Mouse (Mus musculus): Measurements from ENCODE around the gene Fam111a. TPM values are rescaled to one million over a fixed set of nuclear protein-coding genes. Genes with fewer than 3 reads are reported as not detected.

The Fam111a gene
- polyA plus RNA-seq, 2 experiments, result 17.9 to 30.3 TPM

DNA sequence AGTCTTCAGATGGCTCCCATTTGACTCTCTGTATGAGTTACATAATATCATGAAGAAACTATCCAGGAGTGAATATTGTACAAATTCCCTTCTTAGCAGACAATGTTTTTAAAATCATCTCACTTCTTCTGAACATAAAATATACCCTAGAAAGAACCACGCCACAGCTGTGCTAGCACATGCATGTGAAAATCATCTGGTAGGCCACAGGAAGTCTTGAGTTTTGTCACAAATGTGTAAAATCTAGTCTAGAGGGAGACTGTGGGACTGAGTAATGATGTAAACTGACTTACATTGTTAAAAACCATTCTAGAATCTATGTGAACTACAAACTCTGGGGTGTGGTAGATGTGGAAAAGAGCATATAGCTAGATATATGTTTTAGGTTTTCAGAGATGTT lies 26.1 kb downstream of the Fam111a start:
- no peak for TF ChIP-seq CTCF (IDR thresholded peaks at IDR 0.05; ENCODE audit: low read depth)
- TF ChIP-seq EP300 (IDR thresholded peaks at IDR 0.05; ENCODE audit: low read depth), result no peak
- 70% methylated on average over 1 of the region's 1 CpGs for WGBS (ENCODE audit: insufficient replicate concordance)
- Histone ChIP-seq H3K4me2 (ENCODE audit: low read depth) (no peak overlapping the region), H3K36me3 (replicated peaks; ENCODE audit: control insufficient read depth, insufficient read depth, low read depth) (peaks cover 2% of the 10 kb centered on the region), H3K27me3 (ENCODE audit: control insufficient read depth, insufficient read depth, low read length) (no peaks in the 10 kb centered on the region), H3K4me3 (ENCODE audit: insufficient read depth in 1 of 2, low read depth in 2 of 2, low read length in 2 of 2) (no peak overlapping the region), H3K9ac (replicated peaks) (no peak overlapping the region), H3K27ac (no peak overlapping the region), H3K9me3 (ENCODE audit: control insufficient read depth, low read length) (no peaks in the 10 kb centered on the region), H3K4me1 (replicated peaks; ENCODE audit: control insufficient read depth in 2 of 2, insufficient read depth in 2 of 2, low read length in 1 of 2) (peaks cover 13 to 25% of the 10 kb centered on the region in 2 experiments)
- DNase-seq (ENCODE audit: low read depth in 3 of 3, low spot score in 3 of 3) (no peak), ATAC-seq (ENCODE audit: insufficient read depth) (no peak)

DNA sequence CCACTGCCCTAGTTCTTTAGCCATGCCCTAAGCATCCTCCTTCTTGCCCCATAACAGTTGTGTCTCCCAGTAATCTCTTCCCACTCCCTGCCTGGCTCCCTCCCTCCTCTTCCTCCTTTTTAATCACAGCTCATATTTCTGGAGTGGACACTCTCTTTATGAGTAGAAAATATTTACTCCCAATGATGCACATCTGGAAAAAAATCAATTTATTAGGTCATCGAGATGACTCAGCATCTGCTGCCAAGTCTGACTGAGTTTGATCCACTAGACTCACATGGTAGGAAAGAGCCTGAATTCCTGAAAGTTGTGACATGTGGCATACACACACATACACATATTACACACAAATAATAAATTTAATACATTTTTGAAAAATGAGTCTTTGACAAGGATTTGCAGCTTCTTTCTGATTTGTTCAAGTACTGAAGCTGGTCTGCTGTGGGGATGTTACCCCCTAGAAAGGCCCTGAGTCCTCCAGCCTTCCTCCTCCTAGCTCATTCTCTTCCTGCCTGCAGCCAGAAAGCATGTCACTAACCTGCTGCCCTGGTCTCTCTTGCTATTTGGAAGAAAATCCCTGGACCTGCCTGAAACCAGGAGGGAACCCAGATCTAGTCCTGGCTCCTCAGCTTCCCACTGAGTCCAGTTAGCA lies 27.2 kb downstream of the Fam111a start:
- ATAC-seq (ENCODE audit: insufficient read depth), result peak; percentile 32
- peak overlapping the region; percentile 19; the same call in 1 of the 2 replicates for H3K27ac ChIP-seq

DNA sequence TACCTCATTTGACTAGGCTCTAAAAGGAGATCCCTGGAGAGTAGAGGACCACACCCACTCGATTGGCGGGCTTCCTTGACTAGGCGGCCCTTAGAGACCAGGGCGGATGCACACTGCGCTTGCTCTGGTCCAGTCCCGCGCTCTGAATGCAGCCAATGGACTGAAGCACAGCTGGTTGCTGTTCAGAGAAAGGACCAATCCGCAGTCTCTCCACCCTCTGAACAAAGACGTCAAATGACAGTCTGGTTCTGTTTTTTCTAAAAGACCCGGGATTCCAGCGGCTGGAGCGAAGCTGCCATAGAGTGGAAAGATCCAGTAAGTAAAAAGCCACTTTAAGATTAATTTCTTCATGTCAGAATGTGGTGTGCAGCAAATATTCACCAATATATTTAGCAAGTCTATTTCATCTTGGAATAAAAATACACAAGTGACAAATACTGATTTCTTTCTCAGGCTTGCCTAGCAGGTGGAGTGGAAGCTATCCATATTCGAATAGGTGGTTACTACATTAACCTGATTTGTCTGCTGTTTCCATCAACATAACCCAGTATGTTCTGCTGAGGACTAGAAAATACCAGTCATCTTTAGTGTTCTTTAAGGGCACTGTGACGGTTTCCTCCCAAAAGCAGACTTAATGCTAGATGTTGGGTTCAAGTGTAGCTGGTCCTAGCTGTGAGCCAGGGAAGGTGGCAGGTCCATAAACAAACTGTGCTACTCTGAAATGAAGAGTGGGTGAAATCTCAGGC lies 27.9 kb downstream of the Fam111a start:
- ATAC-seq (ENCODE audit: insufficient read depth) (peak; percentile 100), DNase-seq (ENCODE audit: low read depth in 3 of 3, low spot score in 3 of 3) (peak; percentile 91 to 95 (median 95))
- H3K27me3 ChIP-seq (ENCODE audit: control insufficient read depth, insufficient read depth, low read length), result no peaks in the 10 kb centered on the region
- TF ChIP-seq CTCF (IDR thresholded peaks at IDR 0.05; ENCODE audit: low read depth) (no peak), EP300 (IDR thresholded peaks at IDR 0.05; ENCODE audit: low read depth) (no peak)
- 2% methylated on average over 14 of the region's 14 CpGs for WGBS (ENCODE audit: insufficient replicate concordance)
- peak overlapping the region; percentile 86 for H3K9ac ChIP-seq (replicated peaks)
- peaks cover 16% of the 10 kb centered on the region for H3K36me3 ChIP-seq (replicated peaks; ENCODE audit: control insufficient read depth, insufficient read depth, low read depth)
- H3K9me3 ChIP-seq (ENCODE audit: control insufficient read depth, low read length), result no peaks in the 10 kb centered on the region
- peak overlapping the region; percentile 75 for H3K4me2 ChIP-seq (ENCODE audit: low read depth)
- H3K4me3 ChIP-seq (ENCODE audit: insufficient read depth in 1 of 2, low read depth in 2 of 2, low read length in 2 of 2), result peak overlapping the region; percentile 74 to 100
- H3K4me1 ChIP-seq (replicated peaks; ENCODE audit: control insufficient read depth in 2 of 2, insufficient read depth in 2 of 2, low read length in 1 of 2), result peaks cover 13 to 26% of the 10 kb centered on the region in 2 experiments
- H3K27ac ChIP-seq, result peak overlapping the region; percentile 60

More for the DNA sequence above, 27.2 kb downstream of the Fam111a start:
- Histone ChIP-seq H3K27me3 (ENCODE audit: control insufficient read depth, insufficient read depth, low read length) (no peaks in the 10 kb centered on the region), H3K36me3 (replicated peaks; ENCODE audit: control insufficient read depth, insufficient read depth, low read depth) (peaks cover 10% of the 10 kb centered on the region), H3K4me2 (ENCODE audit: low read depth) (peak overlapping the region; percentile 75), H3K4me1 (replicated peaks; ENCODE audit: control insufficient read depth in 2 of 2, insufficient read depth in 2 of 2, low read length in 1 of 2) (peaks cover 13 to 26% of the 10 kb centered on the region in 2 experiments), H3K9ac (replicated peaks) (peak overlapping the region; percentile 44), H3K9me3 (ENCODE audit: control insufficient read depth, low read length) (no peaks in the 10 kb centered on the region), H3K4me3 (ENCODE audit: insufficient read depth in 1 of 2, low read depth in 2 of 2, low read length in 2 of 2) (peak overlapping the region; percentile 50 to 74)
- WGBS (ENCODE audit: insufficient replicate concordance), result 38% methylated on average over 1 of the region's 1 CpGs
- TF ChIP-seq CTCF (IDR thresholded peaks at IDR 0.05; ENCODE audit: low read depth), result no peak
- no peak for TF ChIP-seq EP300 (IDR thresholded peaks at IDR 0.05; ENCODE audit: low read depth)
- DNase-seq (ENCODE audit: low read depth in 3 of 3, low spot score in 3 of 3), result no peak

DNA sequence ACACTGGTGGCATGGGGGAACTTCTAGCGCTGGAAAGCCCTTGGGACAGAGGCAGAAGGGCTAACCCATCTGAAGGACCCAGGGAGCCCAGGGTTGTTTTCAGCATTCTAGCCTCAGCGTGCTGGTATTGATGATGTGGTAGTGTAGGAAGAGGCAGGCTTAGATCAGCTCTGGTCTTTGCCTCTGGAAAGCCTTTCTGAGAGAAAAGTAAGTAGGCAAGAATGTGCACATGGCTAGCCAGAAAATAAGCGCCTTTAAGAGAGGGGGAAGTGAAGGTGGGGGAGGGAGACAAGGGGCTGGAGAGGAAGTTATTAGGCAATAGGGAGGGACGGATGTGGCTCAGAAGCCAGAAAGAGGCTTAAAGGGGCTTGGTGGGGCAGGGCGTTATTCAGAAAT lies 28.5 kb downstream of the Fam111a start:
- no peaks in the 10 kb centered on the region for H3K9me3 ChIP-seq (ENCODE audit: control insufficient read depth, low read length)
- peak overlapping the region; percentile 74 to 100 for H3K4me3 ChIP-seq (ENCODE audit: insufficient read depth in 1 of 2, low read depth in 2 of 2, low read length in 2 of 2)
- peak overlapping the region; percentile 60 for H3K27ac ChIP-seq
- WGBS (ENCODE audit: insufficient replicate concordance), result 3% methylated on average over 5 of the region's 5 CpGs
- H3K36me3 ChIP-seq (replicated peaks; ENCODE audit: control insufficient read depth, insufficient read depth, low read depth), result peaks cover 21% of the 10 kb centered on the region
- ATAC-seq (ENCODE audit: insufficient read depth) (no peak; the same call in 1 of the 2 replicates), DNase-seq (ENCODE audit: low read depth in 3 of 3, low spot score in 3 of 3) (no peak)
- peak overlapping the region; percentile 86 for H3K9ac ChIP-seq (replicated peaks)
- peaks cover 13 to 26% of the 10 kb centered on the region in 2 experiments for H3K4me1 ChIP-seq (replicated peaks; ENCODE audit: control insufficient read depth in 2 of 2, insufficient read depth in 2 of 2, low read length in 1 of 2)
- no peaks in the 10 kb centered on the region for H3K27me3 ChIP-seq (ENCODE audit: control insufficient read depth, insufficient read depth, low read length)
- H3K4me2 ChIP-seq (ENCODE audit: low read depth), result peak overlapping the region; percentile 75
- TF ChIP-seq CTCF (IDR thresholded peaks at IDR 0.05; ENCODE audit: low read depth) (no peak), EP300 (IDR thresholded peaks at IDR 0.05; ENCODE audit: low read depth) (no peak)

DNA sequence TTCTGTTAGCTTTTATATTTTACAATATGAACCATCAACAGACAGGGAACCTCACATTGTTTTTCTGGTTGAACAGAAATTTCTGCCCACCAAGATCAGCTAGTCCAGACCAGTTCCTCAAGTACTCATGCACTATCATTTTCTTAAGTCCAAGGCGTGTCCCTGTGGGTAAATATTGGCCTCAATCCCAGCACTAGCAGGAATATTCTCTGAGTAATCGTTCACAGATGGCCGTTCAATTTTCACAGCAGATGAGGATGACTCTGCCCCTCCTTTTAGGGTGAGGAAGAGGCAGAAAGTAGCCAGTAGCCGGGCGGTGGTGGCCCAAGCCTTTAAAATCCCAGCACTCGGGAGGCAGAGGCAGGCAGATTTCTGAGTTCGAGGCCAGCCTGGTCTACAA lies 29.6 kb downstream of the Fam111a start:
- Histone ChIP-seq H3K4me2 (ENCODE audit: low read depth) (peak overlapping the region; percentile 75), H3K27ac (no peak overlapping the region; the same call in 1 of the 2 replicates), H3K9ac (replicated peaks) (peak overlapping the region; percentile 86), H3K9me3 (ENCODE audit: control insufficient read depth, low read length) (no peaks in the 10 kb centered on the region), H3K4me1 (replicated peaks; ENCODE audit: control insufficient read depth in 2 of 2, insufficient read depth in 2 of 2, low read length in 1 of 2) (peaks cover 13 to 26% of the 10 kb centered on the region in 2 experiments), H3K4me3 (ENCODE audit: insufficient read depth in 1 of 2, low read depth in 2 of 2, low read length in 2 of 2) (peak overlapping the region; percentile 74 to 100), H3K36me3 (replicated peaks; ENCODE audit: control insufficient read depth, insufficient read depth, low read depth) (peaks cover 26% of the 10 kb centered on the region), H3K27me3 (ENCODE audit: control insufficient read depth, insufficient read depth, low read length) (no peaks in the 10 kb centered on the region)
- ATAC-seq (ENCODE audit: insufficient read depth) (no peak), DNase-seq (ENCODE audit: low read depth in 3 of 3, low spot score in 3 of 3) (no peak)
- WGBS (ENCODE audit: insufficient replicate concordance), result 53% methylated on average over 7 of the region's 7 CpGs
- TF ChIP-seq EP300 (IDR thresholded peaks at IDR 0.05; ENCODE audit: low read depth) (no peak), CTCF (IDR thresholded peaks at IDR 0.05; ENCODE audit: low read depth) (no peak)
